Mouse (Mus musculus) central nervous system, embryonic 18 days (tissue): ENCODE results near the gene Rpgrip1l. TPM values are rescaled to one million over a fixed set of nuclear protein-coding genes. Genes with fewer than 3 reads are reported as not detected.

ENCODE experiments used
- polyA plus RNA-seq: library from polyadenylated mRNA; depleted of rRNA; stranded (reverse); fragments of >200 nt; gene quantifications from 2 replicates; pipeline ENCODE4 v1.2.3, GENCODE M21; 2012; rRNA removed

The Rpgrip1l gene
- polyA plus RNA-seq = 8.5 and 10.2 TPM in 2 replicates

DNA sequence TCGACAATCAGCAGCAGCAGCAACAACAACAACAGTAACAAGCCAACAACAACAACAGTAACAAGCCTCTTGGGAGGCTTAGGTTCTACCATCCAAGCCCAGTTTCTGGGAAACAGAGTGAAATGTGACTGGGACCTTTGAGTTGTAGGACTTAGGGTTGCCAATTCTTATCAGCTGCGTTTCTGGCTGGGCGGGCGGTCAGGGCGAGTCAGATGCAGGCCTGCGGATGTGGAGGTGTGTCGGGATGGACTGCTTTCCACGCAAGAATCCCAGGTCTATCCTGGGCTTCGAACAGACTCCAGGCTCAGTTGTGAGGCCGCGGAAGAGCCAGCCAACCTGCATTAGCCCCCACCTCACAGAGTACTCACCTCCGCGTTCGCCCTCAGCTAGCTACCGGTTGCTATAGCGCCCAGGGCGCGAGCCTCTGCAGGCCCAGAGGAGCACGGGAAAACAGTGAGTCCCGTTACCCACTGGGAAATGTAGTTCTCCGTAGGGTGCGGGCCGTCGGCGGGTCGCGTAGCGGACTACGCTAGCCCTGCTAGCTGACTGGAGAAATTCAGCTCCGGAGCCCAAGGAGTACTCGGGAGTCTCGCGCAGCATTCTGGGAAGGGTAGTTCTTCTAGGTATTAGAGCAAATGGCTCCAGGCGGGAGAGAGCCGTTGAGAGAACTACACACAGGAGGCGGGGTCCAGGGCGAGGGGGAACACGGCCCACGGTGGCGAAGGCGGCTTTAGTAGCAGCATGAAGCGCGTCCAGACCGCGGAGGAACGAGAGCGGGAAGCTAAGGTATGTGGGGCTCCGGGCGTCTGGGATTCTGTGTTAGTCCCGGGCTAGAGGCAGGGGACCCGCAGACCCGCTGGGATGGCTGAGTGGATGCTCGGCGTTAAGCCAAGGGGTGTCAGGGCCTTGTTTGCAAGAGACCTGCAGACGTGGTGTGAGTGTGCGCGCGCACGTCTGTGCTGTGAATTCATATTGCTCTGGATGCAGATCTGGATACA is at the start of gene Rpgrip1l, which contains the start of gene Fto:
Gene Rpgrip1l (minus strand): TSS at position 428 of the 998 bp plus-strand sequence.
Gene Fto (plus strand): TSS at position 691 of the 998 bp plus-strand sequence.

DNA sequence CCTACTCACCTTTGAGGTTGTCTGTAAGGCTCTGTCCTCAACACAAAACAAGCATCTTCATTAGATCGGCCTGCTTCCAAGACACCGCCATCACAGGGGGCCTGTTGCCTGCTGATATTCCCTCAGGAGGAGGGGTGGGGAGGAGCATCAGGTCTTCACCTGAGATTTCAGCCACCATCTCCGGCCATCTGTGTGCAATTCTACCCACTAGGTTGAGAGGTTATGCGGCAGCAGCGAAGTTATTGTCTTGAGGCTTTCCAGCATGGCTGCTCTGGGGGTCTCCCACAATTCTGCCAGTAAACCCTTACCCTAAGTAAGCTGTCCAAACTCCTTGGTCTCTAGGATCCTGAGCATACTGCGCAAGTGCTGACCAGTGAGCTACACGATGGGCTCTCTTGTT is 113.2 kb downstream of the Rpgrip1l start, which contains the start of gene Aktip:
Gene Aktip (minus strand): TSS at position 101 of the 400 bp plus-strand sequence.

Other genes starting within 250 kb of the Rpgrip1l start
- gene Rbl2, start 243.2 kb downstream of the Rpgrip1l start, polyA plus RNA-seq = 29.0 and 29.4 TPM in 2 replicates
- gene Aktip, start 113.3 kb downstream of the Rpgrip1l start, polyA plus RNA-seq = 85.4 and 87.1 TPM in 2 replicates
- 115 and 119 TPM in 2 replicates for gene Fto, start 263 bp upstream of the Rpgrip1l start, polyA plus RNA-seq